Comparison of ENCODE assay signal across 20 mouse cellular contexts in genomic region chrX:48219468-48219867, GRCm38 (mm10). TPM values are rescaled to one million over a fixed set of nuclear protein-coding genes. Genes with fewer than 3 reads are reported as not detected.
DNase-seq lines count a peak whose midpoint lies in the region; TF ChIP-seq lines count a peak whose summit lies in the region.
"Had no signal": no experiment of that assay in that cellular context is flagged by ENCODE, and none has a peak within 500 bp of the region (broad histone marks: within the 10 kb centered on the region; RNA-seq: fewer than 3 reads in every experiment).

No protein-coding gene starts in this region.

- H3K36me3 ChIP-seq in CH12.LX (replicated peaks in 1 of 2; ENCODE audit: control insufficient read depth in 1 of 2, insufficient read depth in 1 of 2, low read length in 1 of 2): no peaks in the 10 kb centered on the region
- H3K36me3 ChIP-seq in ES-E14 (ENCODE audit: control insufficient read depth, insufficient read depth, low read length, poor library complexity, severe bottlenecking): no peaks in the 10 kb centered on the region
- no peaks in the 10 kb centered on the region for H3K36me3 ChIP-seq in MEL (ENCODE audit: control insufficient read depth in 1 of 2, insufficient read depth in 2 of 2, low read length in 2 of 2)
- no peaks in the 10 kb centered on the region for H3K36me3 ChIP-seq in embryonic facial prominence, embryonic 10.5 days (replicated peaks)
- H3K36me3 ChIP-seq in limb, embryonic 10.5 days: no peaks in the 10 kb centered on the region
- H3K36me3 ChIP-seq: G1E had no signal

- no peak for TF ChIP-seq EP300 in CH12.LX (IDR thresholded peaks at IDR 0.05; ENCODE audit: low read length)
- TF ChIP-seq EP300 in MEL (IDR thresholded peaks at IDR 0.05; ENCODE audit: low read depth in 1 of 2, low read length in 2 of 2): no peak

- TF ChIP-seq CTCF in CH12.LX (conservative IDR thresholded peaks at IDR 0.05 in 1 of 2, IDR thresholded peaks at IDR 0.05 in 1 of 2; ENCODE audit: low read depth in 2 of 2, low read length in 2 of 2): no peak
- TF ChIP-seq CTCF in MEL (IDR thresholded peaks at IDR 0.05 in 2 of 3, conservative IDR thresholded peaks at IDR 0.05 in 1 of 3; ENCODE audit: control insufficient read depth in 1 of 3, insufficient read depth in 1 of 3, low read depth in 2 of 3, low read length in 3 of 3, poor library complexity in 1 of 3, severe bottlenecking in 1 of 3): no peak

- H3K4me3 ChIP-seq in CH12.LX (replicated peaks in 1 of 3; ENCODE audit: low read depth in 2 of 3, low read length in 2 of 3, poor library complexity in 1 of 3) (no peak overlapping the region), ES-E14 (ENCODE audit: insufficient read depth in 1 of 2, low read depth in 1 of 2, low read length in 2 of 2, poor library complexity in 1 of 2, severe bottlenecking in 1 of 2) (no peak overlapping the region), MEL (ENCODE audit: control insufficient read depth in 1 of 2, insufficient read depth in 1 of 2, low read depth in 2 of 2, low read length in 2 of 2) (no peak overlapping the region)
- no peak overlapping the region for H3K4me3 ChIP-seq in embryonic facial prominence, embryonic 10.5 days
- no peak overlapping the region for H3K4me3 ChIP-seq in limb, embryonic 10.5 days

- H3K4me2 ChIP-seq in CH12.LX (ENCODE audit: insufficient read depth, low read depth, poor library complexity, severe bottlenecking): no peak overlapping the region

- no peak for TF ChIP-seq RAD21 in CH12.LX (IDR thresholded peaks at IDR 0.05; ENCODE audit: low read depth, low read length)
- no peak for TF ChIP-seq RAD21 in MEL (IDR thresholded peaks at IDR 0.05; ENCODE audit: low read depth, low read length)

- DNase-seq in CH12.LX (ENCODE audit: extremely low read depth) (no peak), ES-E14 (ENCODE audit: low read depth, low spot score) (no peak), MEL (ENCODE audit: low read depth, low spot score) (no peak)
- DNase-seq in adrenal gland, postnatal 25 days: no peak
- DNase-seq in embryonic facial prominence, embryonic 10.5 days (ENCODE audit: low spot score): no peak
- no peak for DNase-seq in limb, embryonic 10.5 days (ENCODE audit: low spot score)
- DNase-seq: adrenal gland, adult 2 months; adrenal gland, adult 8-10 months; adrenal gland, postnatal 10 days; adrenal gland, postnatal 14 days; adrenal gland, postnatal 36 days; B cell, adult 2 months; cerebellum, adult 11 months; cerebellum, adult 11-12 months; cerebellum, adult 18-20 months; cerebellum, adult 2 months; cerebellum, adult 8-10 months; cerebellum, adult 9-10 months; cerebellum, adult 9-11 months had no signal

- WGBS in embryonic facial prominence, embryonic 10.5 days: 79% methylated on average over 5 of the region's 5 CpGs
- WGBS in limb, embryonic 10.5 days: 87% methylated on average over 4 of the region's 5 CpGs

- no peak overlapping the region for H3K27ac ChIP-seq in CH12.LX (ENCODE audit: insufficient read depth, low read depth)
- no peak overlapping the region for H3K27ac ChIP-seq in ES-E14 (ENCODE audit: insufficient read depth, low read depth, low read length, poor library complexity, severe bottlenecking)
- no peak overlapping the region for H3K27ac ChIP-seq in MEL (ENCODE audit: control insufficient read depth, low read depth, low read length)
- H3K27ac ChIP-seq in embryonic facial prominence, embryonic 10.5 days (replicated peaks): no peak overlapping the region
- no peak overlapping the region for H3K27ac ChIP-seq in limb, embryonic 10.5 days

- H3K79me2 ChIP-seq in CH12.LX (replicated peaks; ENCODE audit: control insufficient read depth, extremely low read depth, insufficient read depth, poor library complexity, severe bottlenecking) (no peaks in the 10 kb centered on the region), MEL (ENCODE audit: control insufficient read depth, insufficient read depth, low read length, poor library complexity) (no peaks in the 10 kb centered on the region)

- no peak overlapping the region for H3K9ac ChIP-seq in CH12.LX (ENCODE audit: insufficient read depth, low read depth)
- no peak overlapping the region for H3K9ac ChIP-seq in ES-E14 (ENCODE audit: insufficient read depth, low read depth, low read length, poor library complexity, severe bottlenecking)
- H3K9ac ChIP-seq in MEL (ENCODE audit: control insufficient read depth, low read depth, low read length, poor library complexity, severe bottlenecking): no peak overlapping the region

- dilution Hi-C loops in CH12.LX (cut with MboI; ENCODE audit: extremely low pct_ligation_motif_present, extremely low pct_unique_long_range_greater_than_20kb, low sequenced_read_pairs): no loop called here

- H3K9me3 ChIP-seq in CH12.LX (replicated peaks; ENCODE audit: low read length): no peaks in the 10 kb centered on the region
- no peaks in the 10 kb centered on the region for H3K9me3 ChIP-seq in ES-E14 (ENCODE audit: control insufficient read depth, insufficient read depth, low read depth, low read length)
- H3K9me3 ChIP-seq in MEL (replicated peaks; ENCODE audit: insufficient read depth, low read length): no peaks in the 10 kb centered on the region
- H3K9me3 ChIP-seq in embryonic facial prominence, embryonic 10.5 days: no peaks in the 10 kb centered on the region
- no peaks in the 10 kb centered on the region for H3K9me3 ChIP-seq in limb, embryonic 10.5 days (replicated peaks)
- H3K9me3 ChIP-seq: G1E had no signal

- TF ChIP-seq POLR2A in CH12.LX (IDR thresholded peaks at IDR 0.05; ENCODE audit: low read depth, low read length): no peak
- TF ChIP-seq POLR2A in MEL (IDR thresholded peaks at IDR 0.05; ENCODE audit: control insufficient read depth in 1 of 2, insufficient read depth in 1 of 2, low read depth in 1 of 2, low read length in 2 of 2, poor library complexity in 1 of 2): no peak

- in situ Hi-C loops in CH12.LX (cut with MboI; ENCODE audit: low pct_ligation_motif_present, low pct_unique_long_range_greater_than_20kb, low sequenced_read_pairs) (no loop called here), ES-E14 (cut with MboI; ENCODE audit: low sequenced_read_pairs in 2 of 2, unreplicated experiment in 2 of 2) (no loop called here)

- no peaks in the 10 kb centered on the region for H3K4me1 ChIP-seq in CH12.LX (ENCODE audit: control insufficient read depth in 1 of 2, insufficient read depth in 2 of 2)
- no peaks in the 10 kb centered on the region for H3K4me1 ChIP-seq in ES-E14 (ENCODE audit: control insufficient read depth in 2 of 2, insufficient read depth in 2 of 2, low read length in 2 of 2, poor library complexity in 1 of 2)
- H3K4me1 ChIP-seq in MEL (ENCODE audit: control insufficient read depth in 1 of 2, insufficient read depth in 2 of 2, low read length in 2 of 2): no peaks in the 10 kb centered on the region
- H3K4me1 ChIP-seq in embryonic facial prominence, embryonic 10.5 days: no peaks in the 10 kb centered on the region
- no peaks in the 10 kb centered on the region for H3K4me1 ChIP-seq in limb, embryonic 10.5 days

- H3K27me3 ChIP-seq in CH12.LX (replicated peaks) (no peaks in the 10 kb centered on the region), MEL (ENCODE audit: control insufficient read depth in 1 of 2, insufficient read depth in 2 of 2, low read length in 2 of 2) (no peaks in the 10 kb centered on the region)
- no peaks in the 10 kb centered on the region for H3K27me3 ChIP-seq in embryonic facial prominence, embryonic 10.5 days (replicated peaks; ENCODE audit: low read depth, poor library complexity, severe bottlenecking)
- 0 out of 2 replicates have a peak, but pooled peaks cover 4% of the 10 kb centered on the region for H3K27me3 ChIP-seq in limb, embryonic 10.5 days (ENCODE audit: low read depth, poor library complexity, severe bottlenecking)

TF ChIP-seq in CH12.LX, 34 proteins besides CTCF, POLR2A, EP300 and RAD21:
- no peak for TF ChIP-seq RCOR1 (conservative IDR thresholded peaks at IDR 0.05; ENCODE audit: low read depth, low read length)
- TF ChIP-seq ZNF384 (IDR thresholded peaks at IDR 0.05; ENCODE audit: low read depth, low read length): peak; percentile 74
- no peak for TF ChIP-seq NRF1 (IDR thresholded peaks at IDR 0.05; ENCODE audit: low read depth, low read length)
TF ChIP-seq in CH12.LX: peak in this region for 1.

TF ChIP-seq in ES-E14, 5 proteins besides CTCF, POLR2A, EP300 and RAD21 (continues in another document):
- no peak for TF ChIP-seq HCFC1 (IDR thresholded peaks at IDR 0.05; ENCODE audit: borderline replicate concordance, insufficient read depth, low read length)
- TF ChIP-seq ZC3H11A (IDR thresholded peaks at IDR 0.05; ENCODE audit: borderline replicate concordance, low read depth, low read length): no peak
- TF ChIP-seq CHD2 (IDR thresholded peaks at IDR 0.05; ENCODE audit: low read depth, low read length): no peak

TF ChIP-seq in MEL, 35 proteins besides CTCF, POLR2A, EP300 and RAD21 (continues in another document):
- TF ChIP-seq MXI1 (IDR thresholded peaks at IDR 0.05; ENCODE audit: low read depth, low read length): no peak
- TF ChIP-seq SIN3A (IDR thresholded peaks at IDR 0.05; ENCODE audit: low read length): no peak
- TF ChIP-seq ZNF384 (IDR thresholded peaks at IDR 0.05; ENCODE audit: low read depth, low read length): peak; percentile 59; the same call in 1 of the 2 replicates
- TF ChIP-seq ETS1 (IDR thresholded peaks at IDR 0.05; ENCODE audit: low read depth, low read length): no peak
- TF ChIP-seq TCF12 (IDR thresholded peaks at IDR 0.05; ENCODE audit: low read depth, low read length): no peak

RNA-seq across cellular contexts. Expression of gene Zdhhc9, which starts 10.8 kb away (rescaled TPM):
- total RNA-seq in CH12.LX (2012; rRNA removed): 3.8 and 4.5 TPM in 2 replicates
- 3.5 and 4.3 TPM in 2 replicates for total RNA-seq in CH12.LX (2014; rRNA removed)
- 12.3 and 13.9 TPM in 2 replicates for polyA plus RNA-seq in CH12.LX (2012; ENCODE audit: insufficient read length, low read depth)
- 9.7 and 11.2 TPM in 2 replicates for total RNA-seq in ES-E14 (2012; rRNA removed)
- 2.0 and 2.3 TPM in 2 replicates for total RNA-seq in MEL (2012; rRNA removed)
- 10 to 100 TPM in 1 of 2 experiments, 1 to 10 TPM in 1; 8.3 to 51.7 TPM for polyA plus RNA-seq in MEL (2012; ENCODE audit: insufficient read depth in 1 of 2, insufficient read length in 2 of 2, low read depth in 1 of 2, low replicate concordance in 2 of 2, missing spikeins in 1 of 2)
- 18.4 and 22.2 TPM in 2 replicates for total RNA-seq in adrenal gland, postnatal 25 days (2021)
- polyA plus RNA-seq in embryonic facial prominence, embryonic 10.5 days (2016; fragmentation: Nextera tagmentation; extraction: Ambion mirVana): 1.9 and 3.1 TPM in 2 replicates
- 2.3 and 2.7 TPM in 2 replicates for polyA plus RNA-seq in limb, embryonic 10.5 days (2016; fragmentation: Nextera tagmentation; extraction: Ambion mirVana)

RNA-seq across cellular contexts. Expression of gene Utp14a, which starts 37.2 kb away (rescaled TPM):
- total RNA-seq in CH12.LX (2012; rRNA removed): 29.3 and 36.2 TPM in 2 replicates
- total RNA-seq in CH12.LX (2014; rRNA removed): 44.2 and 52.9 TPM in 2 replicates
- 48.7 and 53.8 TPM in 2 replicates for polyA plus RNA-seq in CH12.LX (2012; ENCODE audit: insufficient read length, low read depth)
- total RNA-seq in ES-E14 (2012; rRNA removed): 52.0 and 57.7 TPM in 2 replicates
- 64.3 and 69.7 TPM in 2 replicates for total RNA-seq in MEL (2012; rRNA removed)
- 10 to 100 TPM in 1 of 2 experiments, not detected in 1; 53.6 TPM for polyA plus RNA-seq in MEL (2012; ENCODE audit: insufficient read depth in 1 of 2, insufficient read length in 2 of 2, low read depth in 1 of 2, low replicate concordance in 2 of 2, missing spikeins in 1 of 2)
- 15.8 and 18.5 TPM in 2 replicates for total RNA-seq in adrenal gland, postnatal 25 days (2021)
- polyA plus RNA-seq in embryonic facial prominence, embryonic 10.5 days (2016; fragmentation: Nextera tagmentation; extraction: Ambion mirVana): 22.3 and 22.8 TPM in 2 replicates
- 22.5 and 22.9 TPM in 2 replicates for polyA plus RNA-seq in limb, embryonic 10.5 days (2016; fragmentation: Nextera tagmentation; extraction: Ambion mirVana)

Comparison
In these comparisons a context has a peak if more than half of its experiments do, and no peak if none do; other contexts are left out.
1. Of the 35 proteins assayed by ChIP-seq in both MEL and CH12.LX: peak only in MEL: none; only in CH12.LX: none; in both: ZNF384; in neither: 34.